Mouse (Mus musculus) embryonic facial prominence, embryonic 11.5 days (tissue): ENCODE measurements around the gene Syt3. TPM values are rescaled to one million over a fixed set of nuclear protein-coding genes. Genes with fewer than 3 reads are reported as not detected.

Experiments
- ATAC-seq: fragments of 200-750 bp; cut with Nextera tagmentation; replicated peaks from 2 replicates; pipeline ENCODE4 v1.8.0; 2017; ENCODE audit warnings: low read depth; ENCODE audit not compliant: insufficient number of reproducible peaks, low FRiP score, low TSS enrichment
- DNase-seq: peaks from one replicate; pipeline ENCODE4 v3.0.0-alpha.2; 2015; ENCODE audit warnings: low spot score
- H3K27ac ChIP-seq: fragments of 300-500 bp; sonication (generic); replicated peaks from 2 replicates; pipeline ENCODE4 v1.5.1; 2014; ENCODE audit warnings: mild to moderate bottlenecking, low read depth, low read length, control low read depth
- H3K27me3 ChIP-seq: fragments of 300-500 bp; sonication (generic); 2 replicates; pipeline ENCODE4 v1.6.1; 2014; ENCODE audit warnings: mild to moderate bottlenecking, low read length, moderate library complexity, mixed read lengths; ENCODE audit not compliant: control insufficient read depth, insufficient read depth
- H3K36me3 ChIP-seq: fragments of 300-500 bp; sonication (generic); replicated peaks from 2 replicates; pipeline ENCODE4 v1.6.1; 2014; ENCODE audit warnings: low read depth, mild to moderate bottlenecking, low read length, moderate library complexity, mixed read lengths; ENCODE audit not compliant: control insufficient read depth, insufficient read depth
- H3K4me1 ChIP-seq: fragments of 300-500 bp; sonication (generic); 2 replicates; pipeline ENCODE4 v1.6.1; 2014; ENCODE audit warnings: low read length, mixed read lengths; ENCODE audit not compliant: control insufficient read depth, insufficient read depth
- H3K4me2 ChIP-seq: fragments of 300-500 bp; sonication (generic); 2 replicates; pipeline ENCODE4 v1.6.1; 2014; ENCODE audit warnings: low read depth, mild to moderate bottlenecking, control low read depth, low read length, moderate library complexity
- H3K4me3 ChIP-seq: fragments of 300-500 bp; sonication (generic); 2 replicates; pipeline ENCODE4 v1.5.1; 2014; ENCODE audit warnings: low read depth, low read length, control low read depth
- H3K9ac ChIP-seq: fragments of 300-500 bp; sonication (generic); replicated peaks from 2 replicates; pipeline ENCODE4 v1.6.1; 2014; ENCODE audit warnings: mild to moderate bottlenecking, control low read depth, low read length
- H3K9me3 ChIP-seq: fragments of 300-500 bp; sonication (generic); replicated peaks from 2 replicates; pipeline ENCODE4 v1.6.1; 2016; ENCODE audit warnings: mild to moderate bottlenecking, low read length, inconsistent platforms, mixed read lengths; ENCODE audit not compliant: control insufficient read depth
- WGBS: fragments of 180-500 bp; shearing (Covaris S2); extraction: QIAGEN DNeasy Blood & Tissue Kit; methylation state at CpG from one replicate; pipeline ENCODE4 v1.1.7; 2014; 5-methylcytosine and 5-hydroxymethylcytosine counted together
- polyA plus RNA-seq: library from polyadenylated mRNA; unstranded; fragments of >200 nt; fragmentation: Nextera tagmentation; extraction: Ambion mirVana; gene quantifications from 2 replicates; pipeline ENCODE4 v1.2.1, GENCODE M21; 2014

The Syt3 gene
- polyA plus RNA-seq, 1 experiment from 2014 or later = 1.4 TPM

GRCm38 (mm10) chr7:44446070-44446855, 62.4 kb downstream of the Syt3 start:
- Histone ChIP-seq H3K4me3 (no peak overlapping the region), H3K4me2 (no peak overlapping the region), H3K27me3 (peaks cover 46% of the 10 kb centered on the region), H3K9ac (no peak overlapping the region), H3K9me3 (no peaks in the 10 kb centered on the region), H3K4me1 (no peaks in the 10 kb centered on the region), H3K36me3 (no peaks in the 10 kb centered on the region), H3K27ac (no peak overlapping the region)
- WGBS = 54% methylated on average over 12 of the region's 12 CpGs
- DNase-seq (no peak), ATAC-seq (no peak)

Other genes with a start within 250 kb of the Syt3 start
- gene Klk1b16, start 247.3 kb upstream of the Syt3 start, polyA plus RNA-seq = not detected in 2 replicates
- gene Klk1b24, start 195.9 kb upstream of the Syt3 start, polyA plus RNA-seq = not detected in 2 replicates
- gene Klk1b3, start 185.9 kb upstream of the Syt3 start, polyA plus RNA-seq = not detected in 2 replicates
- not detected in 2 replicates for gene Klk1b4, start 176.7 kb upstream of the Syt3 start, polyA plus RNA-seq
- gene Klk1b5, start 168.2 kb upstream of the Syt3 start, polyA plus RNA-seq = not detected in 2 replicates
- not detected in 2 replicates for gene Klk1, start 158.7 kb upstream of the Syt3 start, polyA plus RNA-seq
- gene Gm36864, start 147.9 kb upstream of the Syt3 start, polyA plus RNA-seq = not detected in 2 replicates
- 1.00 and 1.9 TPM in 2 replicates for gene 1700028J19Rik, start 137.4 kb upstream of the Syt3 start, polyA plus RNA-seq
- gene 2410002F23Rik, start 137.4 kb upstream of the Syt3 start, polyA plus RNA-seq = 121 and 132 TPM in 2 replicates
- not detected in 2 replicates for gene Acp4, start 126.7 kb upstream of the Syt3 start, polyA plus RNA-seq
- gene Gm15517, start 122.7 kb upstream of the Syt3 start, polyA plus RNA-seq = 2.3 TPM in 1 of 2 replicates, not detected in the other
- gene Clec11a, start 77.2 kb upstream of the Syt3 start, polyA plus RNA-seq = 2.2 and 2.3 TPM in 2 replicates
- 0.98 and 1.00 TPM in 2 replicates for gene Shank1, start 73.8 kb upstream of the Syt3 start, polyA plus RNA-seq
- 0.99 and 1.4 TPM in 2 replicates for gene 1700008O03Rik, start 1.7 kb downstream of the Syt3 start, polyA plus RNA-seq
- 1.9 and 3.2 TPM in 2 replicates for gene Lrrc4b, start 44.9 kb downstream of the Syt3 start, polyA plus RNA-seq
- not detected in 2 replicates for gene Aspdh, start 81.3 kb downstream of the Syt3 start, polyA plus RNA-seq
- gene Josd2, start 83.9 kb downstream of the Syt3 start, polyA plus RNA-seq = 61.1 and 66.4 TPM in 2 replicates
- 76.4 and 89.8 TPM in 2 replicates for gene Emc10, start 112.4 kb downstream of the Syt3 start, polyA plus RNA-seq
- gene Fam71e1, start 112.5 kb downstream of the Syt3 start, polyA plus RNA-seq = 10.8 and 11.2 TPM in 2 replicates
- 0.07 TPM in 1 of 2 replicates, not detected in the other for gene Mybpc2, start 140.6 kb downstream of the Syt3 start, polyA plus RNA-seq
- gene Spib, start 148.0 kb downstream of the Syt3 start, polyA plus RNA-seq = not detected in 2 replicates
- gene Pold1, start 164.7 kb downstream of the Syt3 start, polyA plus RNA-seq = 56.3 and 61.4 TPM in 2 replicates
- gene Nr1h2, start 169.8 kb downstream of the Syt3 start, polyA plus RNA-seq = 63.7 and 69.6 TPM in 2 replicates
- 0.70 and 0.88 TPM in 2 replicates for gene Napsa, start 188.3 kb downstream of the Syt3 start, polyA plus RNA-seq
- 0.32 and 0.39 TPM in 2 replicates for gene Kcnc3, start 206.6 kb downstream of the Syt3 start, polyA plus RNA-seq